In the genomic region with DNA sequence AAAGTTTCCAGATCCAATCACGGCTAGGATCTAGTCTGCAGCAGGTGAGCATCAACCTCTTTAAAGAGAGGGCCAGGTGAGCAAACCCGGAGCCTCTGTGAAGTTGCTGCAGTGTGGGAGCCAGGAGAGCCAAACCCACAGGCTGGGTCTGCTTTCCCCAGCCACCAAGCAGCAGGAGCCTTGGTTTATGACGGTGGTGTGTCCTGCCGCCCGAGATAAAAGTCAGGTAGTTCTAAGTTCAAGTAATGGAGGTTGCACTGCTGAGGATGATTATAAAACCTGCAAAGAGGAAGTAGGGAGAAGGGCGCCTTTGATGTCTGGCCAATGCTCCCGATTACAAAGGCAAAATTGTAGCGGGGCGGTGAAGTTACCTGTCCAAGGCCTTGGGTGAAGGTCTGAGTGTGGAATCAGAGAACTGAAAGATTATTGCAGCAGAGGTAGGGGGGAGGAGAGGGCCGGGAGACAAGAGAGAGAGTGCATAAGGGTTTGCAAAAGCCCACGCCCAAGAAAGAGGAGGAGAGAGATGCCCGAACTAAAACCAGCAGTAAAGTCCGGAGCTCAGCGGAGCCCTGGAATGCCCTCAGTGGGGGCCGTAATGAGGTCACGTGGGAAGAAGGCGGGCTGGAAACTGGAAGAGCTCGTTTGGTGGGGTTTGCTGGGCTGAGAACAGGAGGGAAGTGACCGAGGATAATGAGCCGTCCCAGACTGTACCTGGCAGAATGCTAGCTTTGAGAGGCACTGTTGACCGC, we compare ENCODE assay signal across 8 mouse cellular contexts. TPM values are rescaled to one million over a fixed set of nuclear protein-coding genes. Genes with fewer than 3 reads are reported as not detected.
DNase-seq lines count a peak whose midpoint lies in the region; ATAC-seq and TF ChIP-seq lines count a peak whose summit lies in the region.

No protein-coding gene starts in this region.

- TF ChIP-seq POLR2A in thymus, adult 2 months (IDR thresholded peaks at IDR 0.05; ENCODE audit: control insufficient read depth, extremely low read depth, insufficient read depth, low read length, poor library complexity): no peak

- WGBS in thymus, adult 2 months: 20% methylated on average over 21 of the region's 21 CpGs

- peaks cover 9% of the 10 kb centered on the region for H3K4me1 ChIP-seq in thymus, adult 2 months (replicated peaks; ENCODE audit: control insufficient read depth, insufficient read depth, low read length)

- no peak for TF ChIP-seq CTCF in thymus, adult 2 months (IDR thresholded peaks at IDR 0.05; ENCODE audit: borderline replicate concordance, control insufficient read depth, extremely low read depth, insufficient read depth, low read length, poor library complexity)

- H3K4me3 ChIP-seq in thymus, adult 2 months (ENCODE audit: control insufficient read depth, insufficient read depth, low read length): no peak overlapping the region

- H3K27me3 ChIP-seq in thymus, adult 2 months (ENCODE audit: control insufficient read depth, insufficient read depth, low read length): no peaks in the 10 kb centered on the region; the same call in 1 of the 2 replicates
- H3K27me3 ChIP-seq in splenic B cell, adult 2 months (ENCODE audit: control insufficient read depth, insufficient read depth, low read length, poor library complexity, severe bottlenecking): no peaks in the 10 kb centered on the region

- H3K36me3 ChIP-seq in thymus, adult 2 months (ENCODE audit: control insufficient read depth, insufficient read depth, low read length): no peaks in the 10 kb centered on the region
- no peaks in the 10 kb centered on the region for H3K36me3 ChIP-seq in splenic B cell, adult 2 months (ENCODE audit: control insufficient read depth, insufficient read depth, low read length, poor library complexity, severe bottlenecking)

- no peak overlapping the region for H3K27ac ChIP-seq in thymus, adult 2 months (ENCODE audit: control insufficient read depth, insufficient read depth, low read length)

- DNase-seq in thymus, postnatal 4 days: peak; percentile 14
- DNase-seq in thymus, adult 2 months: no peak
- DNase-seq in gonadal fat pad, adult 2 months (ENCODE audit: low read depth): peak; percentile 75
- peak; percentile 83 for DNase-seq in kidney, postnatal 10 days
- peak; percentile 37 for DNase-seq in splenic B cell, adult 2 months (ENCODE audit: low read depth, low spot score)
- no peak for DNase-seq in right cerebral cortex, postnatal 4 days
- no peak for DNase-seq in cerebellum, adult 11 months

- peak; percentile 72 for ATAC-seq in megakaryocyte, adult 5-6 weeks (ENCODE audit: poor library complexity, severe bottlenecking)

RNA-seq across cellular contexts. Expression of gene Supt4a, which starts 27.7 kb away (rescaled TPM):
- 172 and 215 TPM in 2 replicates for polyA plus RNA-seq in thymus, adult 2 months (2012; rRNA removed)
- polyA plus RNA-seq in gonadal fat pad, adult 2 months (2012; rRNA removed): 83.7 and 91.5 TPM in 2 replicates
- total RNA-seq in megakaryocyte, adult 5-6 weeks (2015): 200 and 205 TPM in 2 replicates
- 58.9 and 59.0 TPM in 2 replicates for total RNA-seq in megakaryocyte, adult 5-6 weeks (2017)

RNA-seq across cellular contexts. Expression of gene Rnf43, which starts 47.2 kb away (rescaled TPM):
- 6.6 and 9.0 TPM in 2 replicates for polyA plus RNA-seq in thymus, adult 2 months (2012; rRNA removed)
- 15.9 and 25.5 TPM in 2 replicates for polyA plus RNA-seq in gonadal fat pad, adult 2 months (2012; rRNA removed)
- 3.3 and 4.0 TPM in 2 replicates for total RNA-seq in megakaryocyte, adult 5-6 weeks (2015)
- total RNA-seq in megakaryocyte, adult 5-6 weeks (2017): 3.4 and 8.6 TPM in 2 replicates

RNA-seq across cellular contexts. Expression of gene Tspoap1, which starts 50.7 kb away (rescaled TPM):
- 25.3 and 27.9 TPM in 2 replicates for polyA plus RNA-seq in thymus, adult 2 months (2012; rRNA removed)
- 2.7 and 3.7 TPM in 2 replicates for polyA plus RNA-seq in gonadal fat pad, adult 2 months (2012; rRNA removed)
- total RNA-seq in megakaryocyte, adult 5-6 weeks (2015): 5.4 and 8.0 TPM in 2 replicates
- total RNA-seq in megakaryocyte, adult 5-6 weeks (2017): 6.1 and 8.6 TPM in 2 replicates

Comparison
In these comparisons a context has a peak if more than half of its experiments do, and no peak if none do; other contexts are left out.
1. DNase-seq: peak in thymus, postnatal 4 days (single experiment), gonadal fat pad, adult 2 months (single experiment), kidney, postnatal 10 days (single experiment) and splenic B cell, adult 2 months (single experiment); none in thymus, adult 2 months (single experiment), right cerebral cortex, postnatal 4 days (single experiment) and cerebellum, adult 11 months (single experiment).